Mouse (Mus musculus): Measurements from ENCODE around the gene Lmtk3. TPM values are rescaled to one million over a fixed set of nuclear protein-coding genes. Genes with fewer than 3 reads are reported as not detected.

The Lmtk3 gene
- total RNA-seq, 2 experiments from 2014 or later = not detected

GRCm38 (mm10) chr7:45801348-45801747, 17.8 kb downstream of the Lmtk3 start:
- peak; percentile 88 for ATAC-seq (replicated peaks; ENCODE audit: low FRiP score, poor library complexity, severe bottlenecking)

- no peak for ATAC-seq (replicated peaks; ENCODE audit: low FRiP score, poor library complexity, severe bottlenecking)
These were observed 19.0 kb downstream of the Lmtk3 start for GRCm38 (mm10) chr7:45802551-45802950.

GRCm38 (mm10) chr7:45805941-45806340, 22.4 kb downstream of the Lmtk3 start:
- no peak for ATAC-seq (replicated peaks; ENCODE audit: low FRiP score, poor library complexity, severe bottlenecking)

GRCm38 (mm10) chr7:45808471-45808870, 24.9 kb downstream of the Lmtk3 start:
- no peak for ATAC-seq (replicated peaks; ENCODE audit: low FRiP score, poor library complexity, severe bottlenecking)

GRCm38 (mm10) chr7:45809276-45810075, 25.9 kb downstream of the Lmtk3 start:
- no peak for ATAC-seq (replicated peaks; ENCODE audit: low FRiP score, poor library complexity, severe bottlenecking)

GRCm38 (mm10) chr7:45812921-45813320, 29.4 kb downstream of the Lmtk3 start:
- no peak for ATAC-seq (replicated peaks; ENCODE audit: low FRiP score, poor library complexity, severe bottlenecking)

GRCm38 (mm10) chr7:45813787-45814779, 30.5 kb downstream of the Lmtk3 start, which contains the start of gene Cyth2:
Gene Cyth2 (minus strand): TSS chr7:45814581.
- ATAC-seq (replicated peaks; ENCODE audit: low FRiP score, poor library complexity, severe bottlenecking) = peak; percentile 95

GRCm38 (mm10) chr7:45814841-45815240, 31.3 kb downstream of the Lmtk3 start:
- ATAC-seq (replicated peaks; ENCODE audit: low FRiP score, poor library complexity, severe bottlenecking) = no peak

- no peak for ATAC-seq (replicated peaks; ENCODE audit: low FRiP score, poor library complexity, severe bottlenecking)
These were observed 31.9 kb downstream of the Lmtk3 start for GRCm38 (mm10) chr7:45815323-45815983.

- ATAC-seq (replicated peaks; ENCODE audit: low FRiP score, poor library complexity, severe bottlenecking) = no peak
These were observed 32.4 kb downstream of the Lmtk3 start for GRCm38 (mm10) chr7:45815984-45816351.

GRCm38 (mm10) chr7:45819843-45820242, 36.3 kb downstream of the Lmtk3 start:
- ATAC-seq (replicated peaks; ENCODE audit: low FRiP score, poor library complexity, severe bottlenecking) = no peak

GRCm38 (mm10) chr7:45820913-45821312, 37.4 kb downstream of the Lmtk3 start:
- ATAC-seq (replicated peaks; ENCODE audit: low FRiP score, poor library complexity, severe bottlenecking) = no peak

- ATAC-seq (replicated peaks; ENCODE audit: low FRiP score, poor library complexity, severe bottlenecking) = no peak
These were observed 41.1 kb downstream of the Lmtk3 start, which contains the start of gene Kcnj14 for GRCm38 (mm10) chr7:45824598-45824997. Gene Kcnj14 (minus strand): TSS chr7:45824782.

- no peak for ATAC-seq (replicated peaks; ENCODE audit: low FRiP score, poor library complexity, severe bottlenecking)
These were observed 43.1 kb downstream of the Lmtk3 start for GRCm38 (mm10) chr7:45826631-45827030.

GRCm38 (mm10) chr7:45830427-45831127, 47.0 kb downstream of the Lmtk3 start, which contains the start of gene Grwd1:
Gene Grwd1 (minus strand): TSS chr7:45830944.
- peak; percentile 78 for ATAC-seq (replicated peaks; ENCODE audit: low FRiP score, poor library complexity, severe bottlenecking)

- no peak for ATAC-seq (replicated peaks; ENCODE audit: low FRiP score, poor library complexity, severe bottlenecking)
These were observed 47.6 kb downstream of the Lmtk3 start for GRCm38 (mm10) chr7:45831128-45831525.

GRCm38 (mm10) chr7:45832428-45832827, 48.9 kb downstream of the Lmtk3 start:
- no peak for ATAC-seq (replicated peaks; ENCODE audit: low FRiP score, poor library complexity, severe bottlenecking)

- no peak for ATAC-seq (replicated peaks; ENCODE audit: low FRiP score, poor library complexity, severe bottlenecking)
These were observed 49.7 kb downstream of the Lmtk3 start for GRCm38 (mm10) chr7:45833148-45833790.

GRCm38 (mm10) chr7:45833924-45834323, 50.4 kb downstream of the Lmtk3 start:
- ATAC-seq (replicated peaks; ENCODE audit: low FRiP score, poor library complexity, severe bottlenecking) = no peak
